Mouse (Mus musculus): ENCODE data around the gene Pglyrp1.
A peak's percentile ranks its signal among the peaks of the same experiment; 100 is the strongest.
"Not testable (repeated sequence)": the region's sequence is repeated elsewhere in the genome, so short reads cannot be mapped to it uniquely, and the experiment has no call there.

The Pglyrp1 gene

DNA sequence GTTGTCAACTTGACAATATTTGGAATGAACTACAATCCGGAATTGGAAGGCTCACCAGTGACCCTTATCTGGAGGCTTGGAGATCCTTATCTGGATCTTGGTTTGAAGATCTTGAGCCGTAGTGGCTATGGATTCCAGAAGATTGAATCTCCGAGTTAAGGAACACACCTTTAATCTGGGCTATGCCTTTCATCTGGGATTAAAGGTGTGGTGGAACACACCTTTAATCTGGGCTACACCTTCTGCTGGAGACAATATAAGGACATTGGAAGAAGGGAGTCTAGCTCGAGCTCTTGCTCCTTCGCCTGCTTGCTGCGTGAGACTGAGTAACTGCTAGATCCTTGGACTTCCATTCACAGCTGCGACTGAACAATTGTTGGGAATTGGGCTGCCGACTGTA lies at the start of gene Pglyrp1:
Gene Pglyrp1 (plus strand): TSS at position 301 of the 400 bp plus-strand sequence.
- DNase-seq (ENCODE audit: low spot score in 2 of 2), result not testable (repeated sequence)

DNA sequence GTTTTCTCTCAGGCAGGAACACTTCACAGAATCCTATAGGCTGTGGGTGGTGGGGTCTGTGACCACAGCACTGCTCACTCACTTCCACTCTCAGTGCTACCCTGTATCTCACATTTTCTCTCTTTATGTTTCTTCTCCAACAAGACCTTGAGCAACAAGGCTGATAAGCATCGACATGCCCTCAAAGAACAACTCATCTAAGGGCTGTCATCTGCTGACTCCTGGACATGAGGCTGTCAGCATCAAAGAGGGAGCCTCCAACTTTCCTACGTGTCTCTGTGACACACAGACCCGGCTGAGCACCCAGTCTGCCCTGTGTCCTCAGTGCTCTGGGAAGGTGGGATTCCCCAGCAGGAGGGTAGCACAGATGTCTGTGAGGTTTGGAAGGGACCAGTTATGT lies 49.6 kb upstream of the Pglyrp1 start, which contains the start of gene Psg17:
Gene Psg17 (minus strand): TSS at position 101 of the 400 bp plus-strand sequence.
- no peak for DNase-seq (ENCODE audit: low spot score in 2 of 2)

DNA sequence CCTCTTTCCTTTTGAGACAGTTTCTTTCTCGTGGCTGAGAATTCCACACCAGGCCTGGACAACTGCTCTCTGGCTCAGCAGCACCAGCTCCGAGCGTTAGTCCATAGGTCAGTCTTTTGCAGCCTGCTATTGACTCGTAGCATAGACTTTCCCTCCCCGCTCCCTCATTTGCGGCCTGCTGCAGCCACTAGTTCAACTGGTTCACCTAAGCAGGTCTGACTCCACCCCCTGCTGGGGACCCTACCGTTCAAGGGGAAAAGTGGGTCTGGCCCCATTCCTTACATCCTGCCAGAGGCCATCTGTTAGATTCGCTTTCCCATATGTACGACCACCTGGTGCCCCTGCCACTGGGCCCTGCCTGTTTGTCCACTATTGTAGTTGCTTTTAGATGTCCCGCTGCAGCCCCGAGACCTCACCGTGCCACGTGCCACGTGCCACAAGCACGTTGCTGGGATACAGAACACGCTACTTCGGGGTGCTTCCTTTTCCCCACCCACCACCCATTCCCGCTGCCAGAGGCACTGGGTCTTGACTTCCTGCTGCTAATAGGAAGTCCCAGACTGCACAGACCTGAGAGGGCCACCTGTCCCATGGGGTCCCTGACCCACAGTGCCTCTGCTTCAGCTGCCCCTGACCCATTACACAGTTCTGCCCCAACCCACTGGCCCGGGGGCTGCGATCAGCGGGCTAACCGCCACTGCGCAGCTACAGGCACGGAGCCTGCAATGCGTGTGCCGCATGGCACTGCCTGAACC lies 43.2 kb upstream of the Pglyrp1 start:
- no peak for DNase-seq (ENCODE audit: low spot score in 2 of 2)

DNA sequence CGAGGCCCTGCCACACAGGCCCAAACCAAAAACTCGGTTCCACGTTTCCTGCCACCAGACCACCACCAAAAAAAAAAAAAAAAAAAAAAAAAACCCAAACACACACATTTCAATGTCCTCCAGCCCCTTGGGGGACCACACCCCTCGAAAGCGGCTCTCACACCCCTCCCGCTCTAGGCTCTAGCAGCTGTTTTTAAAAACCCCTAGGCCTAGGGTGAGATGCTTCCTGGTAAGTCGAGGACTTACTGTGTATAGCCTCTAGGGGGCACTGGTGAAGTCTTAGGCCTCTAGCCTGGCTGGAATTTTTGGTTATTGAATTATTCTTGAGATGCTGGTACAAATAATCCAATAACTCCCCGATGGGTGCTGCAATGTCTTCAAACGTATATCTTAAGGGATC lies 42.5 kb upstream of the Pglyrp1 start:
- no peak for DNase-seq (ENCODE audit: low spot score in 2 of 2)

DNA sequence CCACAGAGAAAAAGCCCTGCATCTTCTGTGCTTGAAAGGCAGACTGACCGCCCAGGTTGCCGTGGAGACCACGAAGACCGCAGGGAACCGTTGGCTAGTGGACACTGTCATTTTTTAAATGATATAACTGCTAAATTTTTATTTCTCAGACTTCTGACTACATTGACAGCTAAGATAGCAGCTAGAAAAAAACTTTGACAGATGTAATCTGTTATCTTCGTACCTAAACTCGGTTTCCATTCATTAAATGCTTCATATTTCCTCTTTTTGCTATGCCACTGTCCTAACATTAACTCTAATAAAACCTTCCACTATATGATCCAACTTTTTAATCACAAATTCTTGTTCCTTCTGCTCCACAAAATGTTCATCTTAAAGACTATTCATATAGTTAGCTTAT lies 41.6 kb upstream of the Pglyrp1 start:
- no peak for DNase-seq (ENCODE audit: low spot score in 2 of 2)

DNA sequence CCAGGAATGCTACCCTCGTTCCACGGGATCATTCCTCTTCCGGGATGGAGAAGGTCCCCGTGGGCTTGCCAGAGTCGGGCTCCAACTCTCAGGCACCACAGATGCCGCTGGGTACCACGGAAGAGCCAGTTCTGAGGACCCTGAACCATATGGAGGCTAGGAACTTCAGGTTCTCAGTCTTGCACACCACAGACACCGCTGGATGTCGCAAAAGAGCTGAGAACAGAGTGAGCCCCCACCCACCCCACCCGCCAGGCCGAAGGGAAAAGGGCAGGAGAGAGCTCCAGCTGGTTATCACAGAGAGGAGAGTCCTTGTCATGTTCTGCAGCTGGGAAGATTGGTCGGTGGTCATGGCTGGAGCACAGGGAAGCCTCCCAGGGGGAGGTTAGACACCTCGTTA lies 38.8 kb upstream of the Pglyrp1 start:
- no peak for DNase-seq (ENCODE audit: low spot score in 2 of 2)

DNA sequence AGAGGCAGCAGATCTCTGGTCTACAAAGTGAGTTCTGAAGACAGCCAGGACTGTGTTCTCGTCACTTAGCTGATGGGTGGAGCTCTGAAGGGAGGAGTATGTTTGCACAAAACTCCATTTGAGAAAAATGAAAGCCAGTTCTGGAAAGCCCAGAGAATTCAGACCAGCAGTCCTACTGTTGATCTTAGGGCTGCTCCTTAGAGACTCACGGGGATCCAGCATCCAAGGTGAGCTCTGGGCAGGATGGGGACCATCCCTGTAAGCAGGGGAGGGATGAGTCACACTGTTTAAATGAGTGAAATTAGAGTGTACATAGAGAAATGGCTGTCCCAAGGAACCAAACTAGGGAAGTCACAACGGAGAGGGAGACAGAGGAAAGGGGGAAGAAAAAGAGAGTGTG lies 31.3 kb upstream of the Pglyrp1 start, which contains the start of gene Mill2:
Gene Mill2 (plus strand): TSS at position 102 of the 400 bp plus-strand sequence.
- no peak for DNase-seq (ENCODE audit: low spot score in 2 of 2)

DNA sequence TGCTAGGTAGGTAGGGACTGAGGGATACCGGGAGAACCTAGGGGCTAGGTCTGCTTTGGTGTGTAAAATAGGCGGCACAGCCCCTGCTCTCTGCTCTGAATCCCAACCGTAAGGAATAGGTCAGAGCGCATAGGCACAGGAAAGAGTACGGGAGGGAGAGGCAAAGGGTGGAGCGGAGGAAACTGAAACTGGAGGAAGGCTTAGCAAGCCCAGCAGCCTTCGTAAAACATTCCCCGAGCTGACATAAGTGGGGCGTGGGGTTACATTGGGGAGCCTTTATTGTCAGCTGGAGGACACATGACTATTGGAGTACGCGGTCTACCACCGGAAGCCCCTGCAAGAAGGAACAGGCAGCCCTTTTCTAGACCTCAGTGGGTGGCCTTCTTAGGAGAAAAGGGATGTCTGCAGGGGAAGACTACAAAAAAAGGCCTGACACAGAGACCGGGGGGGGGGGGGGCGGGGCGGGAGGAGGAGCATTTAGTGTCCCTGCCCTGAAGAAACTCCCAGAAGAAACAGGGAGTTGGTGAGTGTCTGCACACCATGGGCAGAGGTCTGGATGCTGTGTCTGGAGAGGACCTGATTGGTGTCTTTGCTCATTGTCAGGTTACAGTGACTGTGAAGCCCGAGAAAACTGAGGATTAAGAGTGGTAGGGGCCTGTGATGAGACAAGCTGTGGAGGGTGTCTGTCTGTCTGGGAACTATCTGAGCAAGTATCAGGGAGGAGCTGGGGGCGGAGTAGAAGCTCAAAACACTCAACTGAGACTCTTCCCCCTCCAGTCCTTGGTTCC lies 30.6 kb upstream of the Pglyrp1 start:
- peak; percentile 37 to 58 for DNase-seq (ENCODE audit: low spot score in 2 of 2)

DNA sequence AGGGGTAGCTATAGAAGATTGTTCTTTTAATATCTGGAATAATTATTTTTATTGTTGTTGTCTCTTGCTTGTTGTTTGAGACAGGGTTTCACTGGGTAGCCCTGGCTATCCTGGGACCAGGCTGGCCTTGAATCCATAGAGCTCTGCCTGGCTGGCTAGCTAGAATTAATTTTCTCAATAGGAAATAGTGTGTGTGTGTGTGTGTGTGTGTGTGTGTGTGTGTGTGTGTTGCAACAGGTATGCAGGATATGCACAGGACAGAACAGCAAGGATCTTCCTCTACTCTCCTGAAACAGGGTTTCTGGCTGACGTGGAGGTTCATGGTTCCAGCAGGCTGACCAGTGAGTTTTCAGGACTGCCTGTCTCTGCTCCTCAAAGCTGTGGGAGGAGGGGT lies 30.0 kb upstream of the Pglyrp1 start:
- no peak for DNase-seq (ENCODE audit: low spot score in 2 of 2)

DNA sequence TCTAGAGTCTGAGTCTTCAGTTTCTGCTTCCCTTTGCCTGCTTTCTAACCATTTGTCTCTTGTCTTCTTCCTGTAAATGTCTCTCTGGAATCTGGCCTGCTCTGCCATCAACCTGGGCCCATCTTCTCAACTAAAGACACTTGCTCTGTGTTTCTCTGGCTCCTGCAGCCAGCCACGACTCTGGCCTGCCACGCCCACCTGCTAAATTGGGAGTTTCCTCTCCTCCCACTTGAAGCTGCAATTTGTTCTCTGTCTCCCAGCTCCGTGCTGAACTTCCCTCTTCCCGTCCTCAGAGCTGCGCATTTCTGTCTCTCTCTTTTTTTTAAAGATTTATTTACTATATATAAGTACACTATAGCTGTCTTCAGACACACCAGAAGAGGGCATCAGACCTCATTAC lies 26.3 kb upstream of the Pglyrp1 start:
- DNase-seq (ENCODE audit: low spot score in 2 of 2), result no peak

DNA sequence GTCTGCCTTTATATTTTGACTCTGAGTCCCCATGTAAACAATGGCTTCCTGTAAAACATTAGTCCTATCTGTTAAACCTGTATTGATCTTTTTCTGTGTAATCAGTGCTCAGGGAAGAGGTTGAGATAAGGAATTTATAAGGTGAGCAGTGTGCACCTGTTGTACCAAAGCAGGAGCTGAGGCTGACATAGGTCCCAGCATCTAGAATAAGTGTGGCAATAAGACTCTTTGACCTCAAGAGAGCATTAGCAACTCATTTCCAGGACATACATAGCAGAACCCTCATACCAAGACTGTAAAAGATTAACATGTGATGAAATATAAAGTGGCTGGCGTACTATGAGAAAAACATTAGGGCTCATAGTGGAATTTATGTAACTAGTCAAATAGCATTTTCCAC lies 22.7 kb upstream of the Pglyrp1 start:
- DNase-seq (ENCODE audit: low spot score in 2 of 2), result no peak

DNA sequence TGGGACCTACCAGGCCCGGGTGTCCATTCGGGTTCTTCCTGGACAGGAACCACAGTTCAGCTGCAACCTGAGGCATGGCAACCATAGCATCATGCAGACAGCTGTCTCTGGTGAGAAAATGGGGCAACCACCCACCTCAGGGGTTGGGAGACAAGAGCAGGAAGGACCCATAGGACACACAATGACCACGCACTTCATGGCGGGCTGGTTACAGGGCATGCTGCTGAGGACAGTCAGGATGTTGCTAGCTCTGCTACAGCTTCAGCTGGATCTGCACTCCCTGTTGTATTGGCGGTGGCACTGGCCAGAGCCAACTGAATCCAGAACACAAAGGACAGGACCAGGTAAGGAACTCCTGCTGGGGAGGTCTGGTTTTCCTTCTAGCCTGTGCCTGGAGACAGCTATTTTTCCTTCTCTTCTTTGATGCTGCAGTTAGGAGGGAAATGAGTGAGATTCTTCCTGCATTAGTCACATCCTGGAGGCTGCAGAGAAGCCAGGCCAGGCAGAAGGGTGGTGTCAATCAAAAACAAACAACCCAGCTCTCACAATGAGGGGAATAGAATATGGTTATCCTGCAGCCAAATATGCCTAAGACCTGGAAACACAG lies 12.7 kb upstream of the Pglyrp1 start:
- no peak for DNase-seq (ENCODE audit: low spot score in 2 of 2)

DNA sequence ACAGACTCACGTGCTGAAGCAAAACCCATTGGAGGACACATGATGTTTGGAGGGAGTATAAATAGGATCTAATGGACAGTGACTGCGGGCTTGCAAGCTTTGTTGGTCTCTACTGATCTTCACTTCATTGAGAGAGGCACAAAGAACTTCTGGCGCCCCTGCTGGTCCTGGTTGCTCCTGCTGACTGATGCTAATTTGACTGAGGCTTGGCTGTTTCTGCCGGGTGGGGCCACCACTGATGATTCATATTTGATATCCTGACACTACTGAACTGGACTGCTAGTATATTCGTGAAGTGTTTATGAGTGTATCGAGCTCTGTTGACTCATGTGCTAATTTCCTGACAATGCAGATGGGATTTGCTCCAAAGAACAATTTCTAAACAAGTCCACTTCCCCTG lies 8.3 kb upstream of the Pglyrp1 start:
- no peak for DNase-seq (ENCODE audit: low spot score in 2 of 2)

DNA sequence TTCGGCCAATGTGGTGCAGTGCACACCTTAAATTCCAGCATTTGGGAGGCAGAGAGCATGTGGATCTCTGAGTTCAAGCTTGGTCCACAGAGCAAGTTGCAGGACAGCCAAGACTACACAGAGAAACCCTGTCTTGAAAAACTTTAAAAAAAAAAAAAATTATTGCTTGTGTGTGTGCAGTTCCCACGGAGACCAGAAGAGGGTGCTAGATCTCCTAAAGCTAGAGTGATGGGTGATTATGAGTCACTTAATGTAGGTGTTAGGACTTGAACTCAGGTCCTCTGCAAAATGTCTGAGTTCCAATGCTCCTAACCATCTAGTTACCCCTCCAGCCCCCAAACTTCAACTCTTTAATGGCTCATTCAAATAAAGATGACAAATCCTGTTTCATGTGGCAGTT lies 2.6 kb upstream of the Pglyrp1 start:
- no peak for DNase-seq (ENCODE audit: low spot score in 2 of 2)

DNA sequence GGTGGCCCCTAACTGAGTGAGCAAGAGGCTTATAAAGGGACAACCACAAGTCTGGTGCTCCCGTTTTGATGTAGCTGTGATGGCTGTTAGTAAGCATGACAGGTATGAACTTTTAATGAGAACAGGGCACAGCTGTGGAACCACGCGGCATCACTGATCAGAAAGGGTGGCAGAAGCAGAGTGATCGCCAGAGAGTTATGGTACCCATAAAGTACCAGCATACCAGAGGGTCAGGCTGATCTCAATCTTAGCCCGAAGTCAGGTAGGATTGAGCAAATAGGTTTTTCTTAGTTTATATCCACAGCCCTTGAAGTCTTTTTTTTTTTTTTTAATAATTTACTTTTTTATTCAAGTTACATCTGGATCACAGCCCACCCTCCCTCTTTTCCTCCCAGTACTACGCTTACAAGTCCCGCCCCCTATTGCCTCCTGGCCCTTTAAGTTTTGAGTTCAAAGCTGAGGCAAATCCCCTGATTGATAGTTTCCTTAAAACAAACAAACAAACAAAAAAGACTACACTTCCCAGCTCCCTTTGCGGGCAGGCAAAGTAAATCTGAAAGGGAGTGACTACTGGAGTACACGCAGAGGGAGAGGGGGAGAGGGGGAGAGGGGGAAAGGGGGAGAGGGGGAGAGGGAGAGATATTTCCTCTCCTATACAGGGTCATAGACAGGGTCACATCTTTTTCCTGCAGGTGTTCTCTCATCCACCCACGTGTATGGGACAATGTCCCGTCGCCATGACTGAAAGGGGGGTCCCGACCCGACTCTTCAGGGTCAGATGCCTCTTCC lies 1.1 kb downstream of the Pglyrp1 start:
- DNase-seq (ENCODE audit: low spot score in 2 of 2), result no peak

DNA sequence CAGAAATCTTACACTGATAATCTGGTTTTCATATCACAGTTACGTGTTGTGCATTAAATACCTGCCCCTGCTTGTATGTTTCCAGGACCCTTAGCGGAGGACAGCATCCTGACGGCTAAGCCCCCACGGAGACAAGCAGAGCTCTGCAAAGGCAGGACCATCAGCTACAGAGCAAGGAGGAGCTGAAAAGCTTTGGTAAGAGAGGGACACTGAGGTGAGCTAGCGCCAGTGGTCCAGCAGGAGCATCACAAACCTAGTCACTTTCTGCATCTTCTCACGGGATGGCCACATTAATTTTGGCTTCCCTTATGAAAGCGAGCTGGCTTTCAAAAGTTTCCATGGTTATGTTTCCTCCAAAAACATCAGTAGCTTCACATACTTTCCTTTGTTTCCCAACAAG lies 1.7 kb downstream of the Pglyrp1 start:
- no peak for DNase-seq (ENCODE audit: low spot score in 2 of 2)

DNA sequence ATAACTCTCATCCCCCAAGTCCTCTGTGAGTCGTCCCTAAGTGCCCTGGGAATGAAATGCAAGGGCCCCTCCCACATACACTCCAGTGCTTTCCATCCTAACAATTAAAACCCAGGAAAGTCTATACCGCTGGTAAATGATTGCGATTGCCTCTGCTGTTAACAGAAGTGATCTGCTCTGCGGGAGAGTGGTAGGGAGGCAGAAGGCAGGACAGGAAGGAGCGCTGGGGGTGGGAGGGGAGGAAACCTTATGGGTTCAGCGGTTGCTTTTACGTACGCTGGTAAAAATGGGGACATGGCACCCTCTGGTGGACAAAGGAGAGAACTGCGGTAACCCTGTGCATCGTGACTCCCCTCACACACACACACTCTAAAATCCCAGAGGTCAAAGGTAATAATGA lies 2.1 kb downstream of the Pglyrp1 start:
- peak; percentile 55 to 64 for DNase-seq (ENCODE audit: low spot score in 2 of 2)

DNA sequence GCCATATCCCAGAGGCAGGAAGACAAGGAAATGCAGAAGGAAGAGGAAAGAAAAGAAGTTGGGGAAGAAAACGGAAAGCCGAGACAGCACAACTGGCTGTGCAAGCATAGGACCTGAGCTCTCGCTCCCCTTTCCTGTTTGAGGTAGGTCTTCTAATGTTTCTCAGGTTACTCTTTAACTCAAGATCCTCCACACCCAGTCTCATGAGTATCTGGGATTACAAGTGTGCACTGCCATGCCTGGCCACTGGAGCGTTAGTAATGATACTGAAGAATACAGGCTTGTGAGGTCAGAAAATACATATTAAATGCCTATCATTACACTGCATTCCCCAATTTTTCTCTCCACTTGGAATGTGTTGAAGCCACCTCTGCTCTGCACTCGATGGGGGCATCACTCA lies 4.2 kb downstream of the Pglyrp1 start:
- DNase-seq (ENCODE audit: low spot score in 2 of 2), result no peak

DNA sequence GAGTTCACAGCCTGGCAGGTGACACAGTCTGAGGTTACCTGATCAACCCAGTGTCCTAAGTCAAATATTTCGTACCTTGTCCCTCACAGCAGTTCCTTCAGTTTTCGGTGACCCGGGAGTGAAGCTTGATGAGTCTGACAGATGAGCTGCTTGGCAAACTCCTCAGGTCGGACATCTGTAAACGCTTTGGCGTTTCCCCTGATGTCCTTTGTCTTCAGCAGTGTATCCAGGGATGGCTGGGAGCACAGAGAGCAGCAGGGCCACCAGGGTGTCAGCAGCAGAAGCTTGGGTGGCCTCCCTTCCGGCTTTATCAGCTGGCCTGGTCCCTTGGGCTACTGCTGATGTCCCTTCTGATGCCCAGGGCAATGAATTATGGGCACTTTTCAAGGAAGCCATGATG lies 7.6 kb downstream of the Pglyrp1 start:
- no peak for DNase-seq (ENCODE audit: low spot score in 2 of 2)

DNA sequence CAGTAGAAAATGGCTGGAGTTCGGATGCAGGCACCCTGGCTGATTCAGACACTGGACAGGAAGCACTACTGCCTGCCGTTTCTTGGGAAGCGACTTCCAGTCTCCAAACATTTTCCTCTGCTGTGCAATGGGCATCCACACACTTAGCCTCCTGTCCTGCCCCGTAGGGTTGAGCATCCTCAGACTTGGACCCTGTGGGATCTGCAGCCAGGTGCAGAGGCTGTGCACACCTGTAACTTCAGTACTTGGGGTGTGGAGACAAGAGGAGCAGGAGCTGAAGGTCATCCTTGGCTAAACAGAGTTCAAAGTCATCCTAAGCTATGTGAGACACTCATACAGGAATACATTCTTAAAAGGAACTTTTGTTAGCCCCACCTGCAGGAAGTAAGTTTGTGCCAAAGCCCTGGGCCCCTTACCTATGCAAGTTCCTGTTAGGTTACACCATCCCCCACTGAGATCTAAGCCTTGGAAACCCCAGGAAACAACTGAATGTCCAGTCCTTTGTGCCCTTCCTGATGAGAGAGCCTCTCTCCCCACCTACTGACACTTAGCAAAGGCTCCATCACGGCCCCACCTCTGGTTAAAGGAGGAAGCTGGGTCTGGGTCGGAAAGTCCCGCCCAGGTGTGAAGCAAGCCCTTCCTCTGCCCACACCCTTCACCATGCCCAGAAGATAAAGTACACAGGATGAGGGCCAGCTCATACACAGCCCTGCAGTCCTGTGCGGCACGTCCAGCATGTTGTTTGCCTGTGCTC lies 13.0 kb downstream of the Pglyrp1 start:
- DNase-seq (ENCODE audit: low spot score in 2 of 2), result peak; percentile 53 to 66

DNA sequence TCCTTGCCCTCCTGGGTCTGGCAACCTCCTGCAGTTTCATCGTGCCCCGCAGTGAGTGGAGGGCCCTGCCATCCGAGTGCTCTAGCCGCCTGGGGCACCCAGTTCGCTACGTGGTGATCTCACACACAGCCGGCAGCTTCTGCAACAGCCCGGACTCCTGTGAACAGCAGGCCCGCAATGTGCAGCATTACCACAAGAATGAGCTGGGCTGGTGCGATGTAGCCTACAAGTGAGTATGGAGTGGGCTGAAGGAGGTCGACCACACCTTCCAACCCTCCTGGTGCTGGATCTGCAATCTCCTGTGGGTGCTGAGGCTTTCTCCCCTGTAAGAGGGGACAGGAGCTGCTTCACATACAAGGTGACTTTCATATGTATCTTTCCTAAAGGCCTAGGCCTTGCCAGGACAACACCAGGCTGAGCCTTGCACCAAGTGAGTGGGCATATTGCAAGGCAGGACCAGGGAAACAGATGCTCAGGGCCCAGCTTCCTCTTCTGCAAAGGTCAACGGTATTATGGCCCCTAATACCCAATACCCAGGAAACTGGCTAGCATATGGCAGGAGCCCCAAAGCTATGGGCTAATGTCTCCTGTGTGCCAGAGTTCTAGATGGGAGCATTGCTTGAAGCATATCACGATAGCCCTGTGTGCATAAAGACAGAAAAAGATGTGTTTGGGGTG lies 13.8 kb downstream of the Pglyrp1 start:
- DNase-seq (ENCODE audit: low spot score in 2 of 2), result no peak
